Mouse (Mus musculus): ENCODE results near the gene Kcnc3. TPM values are rescaled to one million over a fixed set of nuclear protein-coding genes. Genes with fewer than 3 reads are reported as not detected.

Kcnc3 gene
- polyA plus RNA-seq, 1 experiment from 2014 or later = 0.20 TPM

DNA sequence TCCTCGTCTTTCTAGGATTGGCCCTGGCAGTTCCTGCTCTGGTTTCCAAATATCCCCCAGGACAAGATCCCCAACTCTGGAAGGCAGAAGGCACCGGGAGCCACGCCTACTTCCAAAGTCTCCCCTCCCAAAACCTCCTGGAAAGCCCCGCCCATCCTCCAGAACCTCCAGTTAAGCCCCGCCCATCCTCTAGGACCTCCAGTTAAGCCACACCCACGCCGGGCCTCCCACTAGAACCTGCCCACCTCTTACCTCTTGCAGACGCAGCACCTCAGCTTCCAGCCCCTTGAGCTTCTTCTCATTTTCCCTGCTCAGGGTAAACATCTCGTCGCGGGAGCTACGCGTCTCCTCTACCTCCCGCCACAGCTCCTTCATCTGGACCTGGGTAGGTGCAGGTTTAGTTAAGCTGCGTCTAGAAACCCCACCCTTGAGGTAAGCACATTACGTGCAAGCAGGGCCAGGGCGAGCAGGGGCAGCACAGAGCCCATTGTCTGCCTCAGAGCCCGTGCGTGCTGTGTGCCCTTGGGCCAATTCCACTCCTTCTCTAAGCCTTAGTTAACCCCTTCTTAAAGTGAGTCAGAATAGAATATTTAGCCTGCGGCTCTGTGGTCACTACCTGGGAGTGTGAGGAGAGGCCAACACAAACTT, 23.7 kb downstream of the Kcnc3 start:
- H3K27ac ChIP-seq (ENCODE audit: low read depth, low read length) = no peak overlapping the region
- no peaks in the 10 kb centered on the region for H3K9me3 ChIP-seq (ENCODE audit: control insufficient read depth)
- no peaks in the 10 kb centered on the region for H3K27me3 ChIP-seq (replicated peaks; ENCODE audit: control insufficient read depth, insufficient read depth, low read length)
- no peak overlapping the region for H3K4me3 ChIP-seq (ENCODE audit: low read depth, low read length)
- H3K36me3 ChIP-seq (ENCODE audit: control insufficient read depth, insufficient read depth) = peaks cover 53% of the 10 kb centered on the region
- ATAC-seq = no peak
- no peak overlapping the region for H3K9ac ChIP-seq (ENCODE audit: low read depth, low read length)
- no peaks in the 10 kb centered on the region for H3K4me1 ChIP-seq (replicated peaks; ENCODE audit: control insufficient read depth, insufficient read depth, low read length)
- 29% methylated on average over 20 of the region's 20 CpGs for WGBS
- no peak for TF ChIP-seq CTCF (IDR thresholded peaks at IDR 0.05; ENCODE audit: low read depth)
- H3K4me2 ChIP-seq (replicated peaks; ENCODE audit: low read depth) = no peak overlapping the region

DNA sequence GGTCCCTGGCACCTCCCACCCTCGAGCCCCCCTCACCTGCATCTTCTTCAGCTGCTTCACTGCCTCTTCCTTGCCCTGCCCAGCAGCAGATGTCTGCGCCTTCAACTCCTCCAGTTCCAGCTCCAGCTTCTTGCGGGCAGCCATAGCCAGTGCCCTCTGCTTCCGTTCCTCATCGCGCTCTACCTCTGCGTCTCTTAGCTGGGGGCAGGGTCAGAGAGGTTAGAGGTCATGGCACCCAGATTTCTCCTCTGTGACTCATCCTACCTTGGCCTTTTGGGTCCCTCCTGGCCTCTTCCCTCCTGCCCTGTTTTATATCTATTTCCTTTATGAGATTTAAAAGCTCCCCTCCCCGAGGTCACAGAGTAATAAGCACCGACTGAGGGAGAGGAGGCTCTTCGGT, 24.8 kb downstream of the Kcnc3 start:
- H3K4me1 ChIP-seq (replicated peaks; ENCODE audit: control insufficient read depth, insufficient read depth, low read length) = no peaks in the 10 kb centered on the region
- H3K9me3 ChIP-seq (ENCODE audit: control insufficient read depth) = no peaks in the 10 kb centered on the region
- TF ChIP-seq CTCF (IDR thresholded peaks at IDR 0.05; ENCODE audit: low read depth) = no peak
- peaks cover 58% of the 10 kb centered on the region for H3K36me3 ChIP-seq (ENCODE audit: control insufficient read depth, insufficient read depth)
- no peak overlapping the region for H3K4me3 ChIP-seq (ENCODE audit: low read depth, low read length)
- H3K27ac ChIP-seq (ENCODE audit: low read depth, low read length) = no peak overlapping the region
- H3K4me2 ChIP-seq (replicated peaks; ENCODE audit: low read depth) = no peak overlapping the region
- no peaks in the 10 kb centered on the region for H3K27me3 ChIP-seq (replicated peaks; ENCODE audit: control insufficient read depth, insufficient read depth, low read length)
- whole genome bisulfite sequencing = 24% methylated on average over 10 of the region's 10 CpGs
- H3K9ac ChIP-seq (ENCODE audit: low read depth, low read length) = no peak overlapping the region
- no peak for ATAC-seq

DNA sequence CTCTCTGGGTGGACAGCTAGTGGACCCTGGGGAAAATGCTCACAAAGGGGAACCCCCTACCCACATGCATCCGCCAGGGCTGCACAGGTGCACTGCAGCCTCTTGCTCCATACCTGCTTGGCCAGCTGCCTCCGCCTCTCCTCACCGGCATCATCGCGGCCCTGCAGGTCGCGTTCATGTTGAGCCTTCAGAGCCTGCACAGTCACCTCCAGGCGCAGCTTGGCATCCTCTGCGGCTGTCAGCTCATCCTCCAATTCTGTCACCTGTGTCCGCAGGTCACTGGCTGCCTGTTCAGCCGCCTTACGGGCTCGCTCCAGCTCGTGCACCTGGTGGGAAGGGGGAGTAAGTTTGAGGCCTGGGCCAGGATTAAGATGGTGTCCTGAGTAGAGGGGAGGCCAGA, 25.5 kb downstream of the Kcnc3 start:
- Histone ChIP-seq H3K27ac (ENCODE audit: low read depth, low read length) (no peak overlapping the region), H3K9ac (ENCODE audit: low read depth, low read length) (no peak overlapping the region), H3K4me1 (replicated peaks; ENCODE audit: control insufficient read depth, insufficient read depth, low read length) (no peaks in the 10 kb centered on the region), H3K36me3 (ENCODE audit: control insufficient read depth, insufficient read depth) (peaks cover 59% of the 10 kb centered on the region), H3K4me2 (replicated peaks; ENCODE audit: low read depth) (no peak overlapping the region), H3K9me3 (ENCODE audit: control insufficient read depth) (no peaks in the 10 kb centered on the region), H3K4me3 (ENCODE audit: low read depth, low read length) (no peak overlapping the region), H3K27me3 (replicated peaks; ENCODE audit: control insufficient read depth, insufficient read depth, low read length) (no peaks in the 10 kb centered on the region)
- ATAC-seq = no peak
- WGBS = 80% methylated on average over 14 of the region's 14 CpGs
- TF ChIP-seq CTCF (IDR thresholded peaks at IDR 0.05; ENCODE audit: low read depth) = no peak

DNA sequence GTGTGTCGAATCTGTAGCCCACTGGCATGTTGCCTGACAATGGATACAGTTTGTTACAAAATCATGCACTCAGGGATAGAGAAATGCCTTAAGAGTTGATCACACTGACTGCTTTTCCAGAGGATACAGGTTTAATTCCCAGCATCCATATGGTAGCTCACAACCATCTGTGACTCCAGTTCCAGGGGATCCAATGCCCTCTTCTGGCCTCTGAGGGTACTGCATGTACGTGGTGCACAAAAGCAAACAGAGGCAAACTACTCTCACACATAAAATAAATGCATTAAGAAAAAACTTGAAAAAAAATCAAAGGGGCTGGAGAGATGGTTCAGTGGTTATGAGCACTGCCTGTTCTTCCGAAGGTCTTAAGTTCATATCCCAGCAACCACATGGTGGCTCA, 26.6 kb downstream of the Kcnc3 start:
- H3K4me2 ChIP-seq (replicated peaks; ENCODE audit: low read depth) = no peak overlapping the region
- H3K4me3 ChIP-seq (ENCODE audit: low read depth, low read length) = no peak overlapping the region
- H3K36me3 ChIP-seq (ENCODE audit: control insufficient read depth, insufficient read depth) = peaks cover 61% of the 10 kb centered on the region
- no peak overlapping the region for H3K27ac ChIP-seq (ENCODE audit: low read depth, low read length)
- H3K4me1 ChIP-seq (replicated peaks; ENCODE audit: control insufficient read depth, insufficient read depth, low read length) = no peaks in the 10 kb centered on the region
- H3K9ac ChIP-seq (ENCODE audit: low read depth, low read length) = no peak overlapping the region
- H3K27me3 ChIP-seq (replicated peaks; ENCODE audit: control insufficient read depth, insufficient read depth, low read length) = no peaks in the 10 kb centered on the region
- ATAC-seq = no peak
- H3K9me3 ChIP-seq (ENCODE audit: control insufficient read depth) = no peaks in the 10 kb centered on the region
- WGBS = 73% methylated on average over 3 of the region's 3 CpGs
- peak; percentile 63 for TF ChIP-seq CTCF (IDR thresholded peaks at IDR 0.05; ENCODE audit: low read depth)

DNA sequence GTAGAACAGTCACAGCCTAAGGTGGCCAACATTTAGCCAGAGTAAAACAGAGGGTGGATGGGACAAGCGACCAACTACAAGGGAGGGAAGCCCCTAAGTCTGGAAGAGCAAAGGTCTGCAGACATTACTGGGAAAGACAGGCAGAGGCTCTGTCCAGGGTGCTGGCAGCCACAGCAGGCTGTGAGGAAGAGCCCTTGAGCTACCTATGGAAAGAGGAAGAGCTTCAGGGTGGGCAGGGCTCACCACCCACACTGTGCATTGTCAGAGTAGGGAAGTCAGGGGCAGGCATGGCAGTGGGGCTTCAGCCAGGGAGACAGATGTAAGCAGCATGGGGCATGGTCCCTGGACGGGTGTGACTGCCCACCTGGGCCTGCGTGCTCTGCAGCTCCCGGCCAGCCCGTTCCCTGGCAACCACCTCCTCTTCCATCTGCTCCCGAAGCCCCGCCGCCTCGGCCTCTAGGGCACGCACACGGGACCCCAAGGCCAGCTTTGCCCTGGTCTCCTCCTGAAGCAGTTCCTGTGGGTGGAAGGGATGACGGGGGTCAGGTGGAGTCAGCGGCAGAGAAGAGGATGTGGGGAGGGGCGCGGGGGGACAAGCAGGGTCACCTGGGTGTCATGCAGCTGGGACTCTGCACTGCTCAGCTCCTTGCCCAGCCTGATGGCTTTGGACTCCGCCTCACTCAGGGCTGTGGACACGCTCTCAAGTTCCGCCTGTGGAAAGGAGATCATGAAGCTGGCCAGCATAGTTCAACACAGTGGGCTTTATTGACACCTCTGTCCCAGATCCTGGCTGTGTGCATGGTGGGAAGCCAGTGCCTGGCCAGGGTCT, 33.5 kb downstream of the Kcnc3 start:
- H3K27ac ChIP-seq (ENCODE audit: low read depth, low read length) = no peak overlapping the region
- H3K27me3 ChIP-seq (replicated peaks; ENCODE audit: control insufficient read depth, insufficient read depth, low read length) = no peaks in the 10 kb centered on the region
- H3K36me3 ChIP-seq (ENCODE audit: control insufficient read depth, insufficient read depth) = peaks cover 84% of the 10 kb centered on the region
- no peak for ATAC-seq
- no peak overlapping the region for H3K9ac ChIP-seq (ENCODE audit: low read depth, low read length)
- H3K4me1 ChIP-seq (replicated peaks; ENCODE audit: control insufficient read depth, insufficient read depth, low read length) = no peaks in the 10 kb centered on the region
- no peak overlapping the region for H3K4me3 ChIP-seq (ENCODE audit: low read depth, low read length)
- no peak for TF ChIP-seq CTCF (IDR thresholded peaks at IDR 0.05; ENCODE audit: low read depth)
- no peaks in the 10 kb centered on the region for H3K9me3 ChIP-seq (ENCODE audit: control insufficient read depth)
- H3K4me2 ChIP-seq (replicated peaks; ENCODE audit: low read depth) = no peak overlapping the region
- WGBS = 54% methylated on average over 18 of the region's 18 CpGs

DNA sequence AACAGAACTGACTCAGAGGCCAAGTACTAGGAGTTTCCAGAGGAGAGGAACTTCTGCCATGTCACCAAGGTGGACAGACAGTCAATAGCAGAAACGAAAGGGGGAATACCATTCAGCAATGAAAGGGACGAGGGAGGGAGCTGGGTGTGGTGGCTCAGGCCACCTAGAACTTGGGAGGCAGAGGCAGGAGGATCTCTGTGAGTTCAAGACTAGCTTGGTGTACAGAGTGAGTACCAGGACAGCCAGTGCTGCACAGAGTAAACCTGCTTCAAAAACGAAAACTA, 34.0 kb downstream of the Kcnc3 start:
- H3K4me3 ChIP-seq (ENCODE audit: low read depth, low read length) = no peak overlapping the region
- TF ChIP-seq CTCF (IDR thresholded peaks at IDR 0.05; ENCODE audit: low read depth) = no peak
- H3K36me3 ChIP-seq (ENCODE audit: control insufficient read depth, insufficient read depth) = peaks cover 86% of the 10 kb centered on the region
- no peaks in the 10 kb centered on the region for H3K4me1 ChIP-seq (replicated peaks; ENCODE audit: control insufficient read depth, insufficient read depth, low read length)
- no peak for ATAC-seq
- no peak overlapping the region for H3K4me2 ChIP-seq (replicated peaks; ENCODE audit: low read depth)
- H3K9me3 ChIP-seq (ENCODE audit: control insufficient read depth) = no peaks in the 10 kb centered on the region
- no peak overlapping the region for H3K9ac ChIP-seq (ENCODE audit: low read depth, low read length)
- H3K27me3 ChIP-seq (replicated peaks; ENCODE audit: control insufficient read depth, insufficient read depth, low read length) = no peaks in the 10 kb centered on the region
- H3K27ac ChIP-seq (ENCODE audit: low read depth, low read length) = no peak overlapping the region
- WGBS = 77% methylated on average over 3 of the region's 3 CpGs

Measured in intestine, postnatal 0 days (tissue).